Comparison of ENCODE assay signal across 15 mouse cellular contexts in the genomic region with DNA sequence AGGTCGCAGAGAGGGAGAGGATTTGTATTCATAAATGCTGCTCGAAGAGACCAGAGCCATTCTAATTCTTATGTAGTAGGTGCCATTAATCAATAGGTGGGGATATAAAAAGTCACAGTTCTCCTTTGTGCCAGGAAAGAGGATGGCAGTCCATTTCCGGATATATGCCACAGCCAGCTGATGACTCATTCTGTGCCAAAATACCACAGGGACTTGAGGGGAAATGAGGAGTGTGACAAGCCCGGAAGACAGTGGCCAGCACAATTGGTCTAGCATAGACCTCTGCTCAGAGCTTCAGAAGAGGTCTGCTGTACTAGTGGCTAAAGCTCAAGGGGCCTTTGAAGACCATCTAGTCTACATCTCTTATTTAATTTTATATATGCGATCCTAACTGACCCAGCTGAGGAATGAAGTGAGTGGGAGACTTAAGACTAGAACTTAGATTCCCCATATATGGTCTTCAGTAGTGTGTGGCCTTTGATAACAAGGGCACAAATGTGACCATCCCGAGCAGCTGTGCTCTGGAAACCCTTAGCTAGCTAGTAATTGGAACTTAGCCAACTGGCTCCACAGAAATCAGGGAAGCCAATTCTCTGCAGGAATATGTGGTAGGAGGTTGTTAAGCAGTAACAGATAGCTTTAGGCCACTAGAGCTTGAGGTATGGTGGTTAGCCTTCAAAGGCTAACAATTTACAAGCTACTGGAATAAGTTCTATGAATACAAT.
DNase-seq lines count a peak whose midpoint lies in the region; ATAC-seq lines count a peak whose summit lies in the region.
"Had no signal": no experiment of that assay in that cellular context is flagged by ENCODE, and none has a peak within 500 bp of the region (broad histone marks: within the 10 kb centered on the region; RNA-seq: fewer than 3 reads in every experiment).

No protein-coding gene starts in this region.

- no peaks in the 10 kb centered on the region for H3K36me3 ChIP-seq in heart, embryonic 15.5 days
- no peaks in the 10 kb centered on the region for H3K36me3 ChIP-seq in heart, embryonic 11.5 days (ENCODE audit: control insufficient read depth, insufficient read depth, low read length)
- no peaks in the 10 kb centered on the region for H3K36me3 ChIP-seq in limb, embryonic 13.5 days
- H3K36me3 ChIP-seq in limb, embryonic 10.5 days = no peaks in the 10 kb centered on the region
- H3K36me3 ChIP-seq: neural tube, embryonic 15.5 days had no signal

- peaks cover 6% of the 10 kb centered on the region for H3K4me1 ChIP-seq in heart, embryonic 15.5 days (replicated peaks)
- H3K4me1 ChIP-seq in heart, embryonic 11.5 days (ENCODE audit: control insufficient read depth, insufficient read depth, low read length) = no peaks in the 10 kb centered on the region
- 0 out of 2 replicates have a peak, but pooled peaks cover 5% of the 10 kb centered on the region for H3K4me1 ChIP-seq in limb, embryonic 13.5 days
- no peaks in the 10 kb centered on the region for H3K4me1 ChIP-seq in limb, embryonic 10.5 days
- H3K4me1 ChIP-seq: neural tube, embryonic 15.5 days had no signal

- H3K4me3 ChIP-seq in heart, embryonic 15.5 days = no peak overlapping the region
- H3K4me3 ChIP-seq in heart, embryonic 11.5 days (ENCODE audit: low read depth, low read length) = no peak overlapping the region
- H3K4me3 ChIP-seq in limb, embryonic 13.5 days = no peak overlapping the region
- H3K4me3 ChIP-seq in limb, embryonic 10.5 days = no peak overlapping the region
- H3K4me3 ChIP-seq: neural tube, embryonic 15.5 days had no signal

- H3K27ac ChIP-seq in heart, embryonic 15.5 days = no peak overlapping the region
- no peak overlapping the region for H3K27ac ChIP-seq in heart, embryonic 11.5 days (ENCODE audit: low read depth, low read length)
- no peak overlapping the region for H3K27ac ChIP-seq in limb, embryonic 13.5 days
- H3K27ac ChIP-seq in limb, embryonic 10.5 days = no peak overlapping the region
- H3K27ac ChIP-seq: hindbrain, embryonic 14.5 days; neural tube, embryonic 15.5 days had no signal

- no peak for DNase-seq in limb, embryonic 10.5 days (ENCODE audit: low spot score)
- peak; percentile 43 for DNase-seq in Muller cell, postnatal 12 days (ENCODE audit: inconsistent ontology term)
- DNase-seq in c-Kit-positive CD71-positive TER-119-positive erythroid progenitor cells, embryonic 14.5 days (ENCODE audit: low spot score) = no peak
- DNase-seq: embryo, embryonic 11 days; kidney, postnatal 25 days; right cerebral cortex, postnatal 14 days; thymus, adult 2 months had no signal

- 47% methylated on average over 6 of the region's 6 CpGs for WGBS in heart, embryonic 15.5 days
- WGBS in heart, embryonic 11.5 days (ENCODE audit: insufficient replicate concordance) = 59% methylated on average over 6 of the region's 6 CpGs
- WGBS in limb, embryonic 13.5 days = 73% methylated on average over 6 of the region's 6 CpGs
- WGBS in limb, embryonic 10.5 days = 90% methylated on average over 6 of the region's 6 CpGs

- H3K27me3 ChIP-seq in heart, embryonic 15.5 days = no peaks in the 10 kb centered on the region
- no peaks in the 10 kb centered on the region for H3K27me3 ChIP-seq in heart, embryonic 11.5 days (ENCODE audit: control insufficient read depth, insufficient read depth, low read length)
- H3K27me3 ChIP-seq in limb, embryonic 13.5 days = no peaks in the 10 kb centered on the region
- no peaks in the 10 kb centered on the region for H3K27me3 ChIP-seq in limb, embryonic 10.5 days (ENCODE audit: low read depth, poor library complexity, severe bottlenecking)
- H3K27me3 ChIP-seq: neural tube, embryonic 15.5 days had no signal

- H3K9me3 ChIP-seq in heart, embryonic 15.5 days (replicated peaks) = no peaks in the 10 kb centered on the region
- no peaks in the 10 kb centered on the region for H3K9me3 ChIP-seq in heart, embryonic 11.5 days (replicated peaks; ENCODE audit: control insufficient read depth, low read length)
- H3K9me3 ChIP-seq in limb, embryonic 13.5 days = no peaks in the 10 kb centered on the region
- H3K9me3 ChIP-seq in limb, embryonic 10.5 days (replicated peaks) = no peaks in the 10 kb centered on the region
- H3K9me3 ChIP-seq: neural tube, embryonic 15.5 days had no signal

- H3K4me2 ChIP-seq in heart, embryonic 15.5 days = no peak overlapping the region
- H3K4me2 ChIP-seq in heart, embryonic 11.5 days = no peak overlapping the region
- no peak overlapping the region for H3K4me2 ChIP-seq in limb, embryonic 13.5 days (replicated peaks)
- H3K4me2 ChIP-seq: hindbrain, embryonic 14.5 days; liver, embryonic 11.5 days; midbrain, embryonic 11.5 days; neural tube, embryonic 15.5 days had no signal

- ATAC-seq in heart, embryonic 15.5 days (replicated peaks; ENCODE audit: insufficient number of reproducible peaks, insufficient read depth, low FRiP score, low read depth) = 0 out of 2 replicates have a peak, but pooled peaks have one; percentile 60
- no peak for ATAC-seq in heart, embryonic 11.5 days (replicated peaks; ENCODE audit: insufficient number of reproducible peaks, low FRiP score, low TSS enrichment)
- ATAC-seq in limb, embryonic 13.5 days (ENCODE audit: low FRiP score, low read depth) = peak; percentile 67
- peak; percentile 98 for ATAC-seq in granulocyte monocyte progenitor cell, adult 5-6 weeks (replicated peaks; ENCODE audit: poor library complexity, severe bottlenecking)

- H3K9ac ChIP-seq in heart, embryonic 15.5 days = no peak overlapping the region
- H3K9ac ChIP-seq in heart, embryonic 11.5 days (ENCODE audit: low read depth, low read length) = no peak overlapping the region
- no peak overlapping the region for H3K9ac ChIP-seq in limb, embryonic 13.5 days
- H3K9ac ChIP-seq: hindbrain, embryonic 14.5 days; neural tube, embryonic 15.5 days had no signal
